Mouse (Mus musculus): ENCODE measurements around the gene Efcab12. TPM values are rescaled to one million over a fixed set of nuclear protein-coding genes. Genes with fewer than 3 reads are reported as not detected.

Efcab12 gene
- 1.2 TPM for polyA plus RNA-seq (2014; fragmentation: Illumina TruSeq; extraction: RNeasy Lipid Tissue Mini Kit (QIAGEN cat#74804); ENCODE audit: insufficient read depth, low read depth, low replicate concordance)

GRCm38 (mm10) chr6:115838161-115838597 lies at the start of gene Efcab12:
Gene Efcab12, minus strand, starts transcription at chr6:115838412.

GRCm38 (mm10) chr6:115853091-115853813 lies 15.0 kb upstream of the Efcab12 start, which contains the start of the genes Mbd4 and Ift122:
Gene Mbd4, minus strand, starts transcription at chr6:115853371.
Gene Ift122, plus strand, starts transcription at chr6:115853470.

GRCm38 (mm10) chr6:115808488-115809231 lies 29.6 kb downstream of the Efcab12 start, which contains the start of gene Rpl32:
Gene Rpl32, minus strand, starts transcription at chr6:115808747.

GRCm38 (mm10) chr6:115774501-115774921 lies 63.7 kb downstream of the Efcab12 start, which contains the start of gene Cand2:
Gene Cand2, plus strand, starts transcription at chr6:115774538.

GRCm38 (mm10) chr6:115761995-115762756 lies 76.0 kb downstream of the Efcab12 start, which contains the start of gene Tmem40:
Gene Tmem40, minus strand, starts transcription at chr6:115762410.

Other genes starting within 250 kb of the Efcab12 start
- gene Mkrn2os, start 245.8 kb downstream of the Efcab12 start, polyA plus RNA-seq (2014; fragmentation: Illumina TruSeq; extraction: RNeasy Lipid Tissue Mini Kit (QIAGEN cat#74804); ENCODE audit: insufficient read depth, low read depth, low replicate concordance) = not detected
- 8.8 TPM for gene Mkrn2, start 236.5 kb downstream of the Efcab12 start, polyA plus RNA-seq (2014; fragmentation: Illumina TruSeq; extraction: RNeasy Lipid Tissue Mini Kit (QIAGEN cat#74804); ENCODE audit: insufficient read depth, low read depth, low replicate concordance)
- gene Raf1, start 161.8 kb downstream of the Efcab12 start, polyA plus RNA-seq (2014; fragmentation: Illumina TruSeq; extraction: RNeasy Lipid Tissue Mini Kit (QIAGEN cat#74804); ENCODE audit: insufficient read depth, low read depth, low replicate concordance) = 64.7 TPM
- gene Tmem40, start 76.0 kb downstream of the Efcab12 start, polyA plus RNA-seq (2014; fragmentation: Illumina TruSeq; extraction: RNeasy Lipid Tissue Mini Kit (QIAGEN cat#74804); ENCODE audit: insufficient read depth, low read depth, low replicate concordance) = 2.3 TPM
- 0.66 TPM for gene Cand2, start 63.9 kb downstream of the Efcab12 start, polyA plus RNA-seq (2014; fragmentation: Illumina TruSeq; extraction: RNeasy Lipid Tissue Mini Kit (QIAGEN cat#74804); ENCODE audit: insufficient read depth, low read depth, low replicate concordance)
- gene Rpl32, start 29.7 kb downstream of the Efcab12 start, polyA plus RNA-seq (2014; fragmentation: Illumina TruSeq; extraction: RNeasy Lipid Tissue Mini Kit (QIAGEN cat#74804); ENCODE audit: insufficient read depth, low read depth, low replicate concordance) = 2,276 TPM
- 1.9 TPM for gene Mbd4, start 15.0 kb upstream of the Efcab12 start, polyA plus RNA-seq (2014; fragmentation: Illumina TruSeq; extraction: RNeasy Lipid Tissue Mini Kit (QIAGEN cat#74804); ENCODE audit: insufficient read depth, low read depth, low replicate concordance)
- gene Ift122, start 15.1 kb upstream of the Efcab12 start, polyA plus RNA-seq (2014; fragmentation: Illumina TruSeq; extraction: RNeasy Lipid Tissue Mini Kit (QIAGEN cat#74804); ENCODE audit: insufficient read depth, low read depth, low replicate concordance) = 5.2 TPM
- gene Rho, start 93.3 kb upstream of the Efcab12 start, polyA plus RNA-seq (2014; fragmentation: Illumina TruSeq; extraction: RNeasy Lipid Tissue Mini Kit (QIAGEN cat#74804); ENCODE audit: insufficient read depth, low read depth, low replicate concordance) = 0.11 TPM
- gene H1foo, start 106.5 kb upstream of the Efcab12 start, polyA plus RNA-seq (2014; fragmentation: Illumina TruSeq; extraction: RNeasy Lipid Tissue Mini Kit (QIAGEN cat#74804); ENCODE audit: insufficient read depth, low read depth, low replicate concordance) = not detected
- gene Plxnd1, start 156.6 kb upstream of the Efcab12 start, polyA plus RNA-seq (2014; fragmentation: Illumina TruSeq; extraction: RNeasy Lipid Tissue Mini Kit (QIAGEN cat#74804); ENCODE audit: insufficient read depth, low read depth, low replicate concordance) = 31.7 TPM

All from lung, adult 10 weeks (tissue).